Mouse (Mus musculus) stomach, embryonic 14.5 days (tissue): ENCODE data around the gene Ctxn1. TPM values are rescaled to one million over a fixed set of nuclear protein-coding genes. Genes with fewer than 3 reads are reported as not detected.
A peak's percentile ranks its signal among the peaks of the same experiment; 100 is the strongest.

Source experiments
- ATAC-seq: fragments of 200-750 bp; cut with Nextera tagmentation; 2 replicates; pipeline ENCODE4 v1.8.0; 2017; ENCODE audit warnings: low read depth, moderate TSS enrichment; ENCODE audit not compliant: insufficient number of reproducible peaks, insufficient read depth, low FRiP score
- H3K27ac ChIP-seq: fragments of 300-500 bp; sonication (generic); 2 replicates; pipeline ENCODE4 v1.5.1; 2014; ENCODE audit warnings: mild to moderate bottlenecking, low read length, moderate library complexity, mixed read lengths
- H3K27me3 ChIP-seq: fragments of 300-500 bp; sonication (generic); 2 replicates; pipeline ENCODE4 v1.6.1; 2014; ENCODE audit warnings: low read length, control low read depth, mixed read lengths; ENCODE audit not compliant: control insufficient read depth, insufficient read depth
- H3K36me3 ChIP-seq: fragments of 300-500 bp; sonication (generic); 2 replicates; pipeline ENCODE4 v1.6.1; 2014; ENCODE audit warnings: mild to moderate bottlenecking, control low read depth, low read length, moderate library complexity, mixed read lengths; ENCODE audit not compliant: control insufficient read depth, insufficient read depth
- H3K4me1 ChIP-seq: fragments of 300-500 bp; sonication (generic); 2 replicates; pipeline ENCODE4 v1.6.1; 2014; ENCODE audit warnings: low read length, control low read depth, mixed read lengths; ENCODE audit not compliant: control insufficient read depth, insufficient read depth
- H3K4me2 ChIP-seq: fragments of 300-500 bp; sonication (generic); replicated peaks from 2 replicates; pipeline ENCODE4 v1.6.1; 2014; ENCODE audit warnings: low read depth, low read length, control low read depth
- H3K4me3 ChIP-seq: fragments of 300-500 bp; sonication (generic); 2 replicates; pipeline ENCODE4 v1.5.1; 2014; ENCODE audit warnings: low read depth, low read length, control low read depth
- H3K9ac ChIP-seq: fragments of 300-500 bp; sonication (generic); replicated peaks from 2 replicates; pipeline ENCODE4 v1.6.1; 2014; ENCODE audit warnings: low read depth, mild to moderate bottlenecking, control low read depth, low read length, moderate library complexity, mixed read lengths
- H3K9me3 ChIP-seq: fragments of 300-500 bp; sonication (generic); 2 replicates; pipeline ENCODE4 v1.6.1; 2016; ENCODE audit warnings: low read depth, low read length, control low read depth; ENCODE audit not compliant: control insufficient read depth
- WGBS: fragments of 180-500 bp; shearing (Covaris S2); extraction: QIAGEN DNeasy Blood & Tissue Kit; methylation state at CpG from one replicate; pipeline ENCODE4 v1.1.7; 2014; 5-methylcytosine and 5-hydroxymethylcytosine counted together
- polyA plus RNA-seq: library from polyadenylated mRNA; unstranded; fragments of >200 nt; fragmentation: Nextera tagmentation; extraction: Ambion mirVana; gene quantifications from 2 replicates; pipeline ENCODE4 v1.2.1, GENCODE M21; 2014

Gene Ctxn1
- polyA plus RNA-seq, 1 experiment from 2014 or later = 87.4 TPM

- H3K9ac ChIP-seq = no peak overlapping the region
- peak; percentile 39; the same call in 1 of the 2 replicates for ATAC-seq
- no peak overlapping the region for H3K4me2 ChIP-seq
- H3K9me3 ChIP-seq = no peaks in the 10 kb centered on the region
- H3K27me3 ChIP-seq = no peaks in the 10 kb centered on the region
- no peaks in the 10 kb centered on the region for H3K4me1 ChIP-seq
- peaks cover 78% of the 10 kb centered on the region for H3K36me3 ChIP-seq
- H3K27ac ChIP-seq = no peak overlapping the region
- H3K4me3 ChIP-seq = no peak overlapping the region
- WGBS = 79% methylated on average over 15 of the region's 15 CpGs
These were observed 8.6 kb upstream of the Ctxn1 start for GRCm38 (mm10) chr8:4267627-4268026.

DNA sequence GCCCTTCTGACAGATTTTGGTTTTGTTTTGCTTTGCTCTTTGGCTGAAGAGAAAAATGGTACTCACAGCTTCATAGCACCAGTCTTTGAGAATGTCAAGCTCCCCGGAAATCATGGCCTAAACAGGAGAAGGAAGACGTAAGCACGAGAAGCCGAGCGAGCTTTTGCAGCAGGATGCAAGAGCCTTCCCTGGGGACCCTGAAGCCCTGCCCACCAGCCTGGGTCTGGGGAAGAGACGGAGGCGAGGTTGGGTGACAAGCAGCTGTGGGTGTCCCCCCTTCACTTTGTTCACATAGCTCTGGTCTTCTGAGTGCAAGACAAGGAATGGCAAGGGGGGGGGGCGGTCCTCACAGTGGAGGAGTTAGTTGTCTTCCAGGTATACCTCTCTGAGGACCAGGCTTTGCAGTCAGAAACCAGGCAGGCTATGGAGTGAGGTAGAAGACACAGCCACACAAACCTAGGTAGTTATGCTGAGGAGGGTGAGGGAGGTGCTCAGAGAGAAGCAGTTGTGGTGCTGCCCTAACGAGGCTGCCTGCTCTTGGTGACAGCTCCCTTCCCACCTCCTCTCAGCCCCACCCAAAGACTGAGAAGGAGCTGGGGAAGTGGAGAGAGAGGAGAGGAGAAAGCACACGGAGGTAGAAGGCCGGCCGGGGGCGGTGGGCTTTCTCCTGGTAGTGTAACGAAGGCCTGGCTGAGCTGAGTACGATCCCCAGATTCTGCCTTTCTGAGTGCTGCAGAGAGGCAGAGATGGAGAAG is 6.3 kb upstream of the Ctxn1 start:
- H3K9me3 ChIP-seq = no peaks in the 10 kb centered on the region
- 91% methylated on average over 15 of the region's 15 CpGs for WGBS
- no peaks in the 10 kb centered on the region for H3K4me1 ChIP-seq
- no peak overlapping the region for H3K4me2 ChIP-seq
- H3K9ac ChIP-seq = no peak overlapping the region
- no peak overlapping the region for H3K4me3 ChIP-seq
- no peak for ATAC-seq
- no peaks in the 10 kb centered on the region for H3K27me3 ChIP-seq
- no peak overlapping the region for H3K27ac ChIP-seq
- peaks cover 88% of the 10 kb centered on the region for H3K36me3 ChIP-seq

- no peak for ATAC-seq
- Histone ChIP-seq H3K36me3 (peaks cover 76% of the 10 kb centered on the region), H3K9ac (no peak overlapping the region), H3K27ac (no peak overlapping the region), H3K4me2 (no peak overlapping the region), H3K9me3 (no peaks in the 10 kb centered on the region), H3K4me1 (peaks cover 5% of the 10 kb centered on the region; the same call in 1 of the 2 replicates), H3K27me3 (no peaks in the 10 kb centered on the region), H3K4me3 (no peak overlapping the region)
- 82% methylated on average over 8 of the region's 8 CpGs for WGBS
These were observed 4.2 kb upstream of the Ctxn1 start for GRCm38 (mm10) chr8:4263105-4263791.

- Histone ChIP-seq H3K9ac (no peak overlapping the region), H3K9me3 (no peaks in the 10 kb centered on the region), H3K4me1 (peaks cover 10% of the 10 kb centered on the region; the same call in 1 of the 2 replicates), H3K4me2 (no peak overlapping the region), H3K36me3 (peaks cover 61% of the 10 kb centered on the region), H3K27ac (no peak overlapping the region; the same call in 1 of the 2 replicates), H3K27me3 (no peaks in the 10 kb centered on the region), H3K4me3 (peak overlapping the region; percentile 76)
- 73% methylated on average over 4 of the region's 4 CpGs for WGBS
- no peak for ATAC-seq
These were observed 714 bp upstream of the Ctxn1 start for GRCm38 (mm10) chr8:4259805-4260170.

DNA sequence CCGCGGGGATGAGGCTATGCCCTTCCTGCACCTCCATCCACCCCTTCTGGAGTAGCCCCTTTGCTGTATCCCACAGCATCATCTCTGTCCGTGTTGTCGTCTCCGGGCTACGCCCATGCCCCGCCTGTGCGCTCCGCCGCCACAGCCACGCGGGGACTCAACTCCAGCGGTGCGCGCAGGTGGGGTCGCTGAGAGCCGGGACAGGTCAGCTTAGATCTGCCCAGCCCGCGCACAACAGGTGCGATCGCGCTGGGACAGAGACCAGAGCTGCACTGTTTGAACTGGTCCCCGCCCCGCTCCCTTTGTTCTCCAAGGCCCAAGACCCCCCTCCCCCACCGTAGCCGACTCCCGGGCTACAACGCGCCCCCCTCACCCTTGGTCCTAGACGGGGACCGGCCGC is 396 bp downstream of the Ctxn1 start:
- no peaks in the 10 kb centered on the region for H3K9me3 ChIP-seq
- H3K4me1 ChIP-seq = peaks cover 18% of the 10 kb centered on the region; the same call in 1 of the 2 replicates
- H3K4me2 ChIP-seq = peak overlapping the region; percentile 76
- H3K9ac ChIP-seq = peak overlapping the region; percentile 73
- under 1% methylated on average over 31 of the region's 32 CpGs for WGBS
- H3K27ac ChIP-seq = peak overlapping the region; percentile 84
- peaks cover 55% of the 10 kb centered on the region for H3K36me3 ChIP-seq
- H3K27me3 ChIP-seq = no peaks in the 10 kb centered on the region
- peak overlapping the region; percentile 76 for H3K4me3 ChIP-seq
- peak; percentile 68 for ATAC-seq

- peak overlapping the region; percentile 84; the same call in 1 of the 2 replicates for H3K27ac ChIP-seq
- peak overlapping the region; percentile 76 for H3K4me3 ChIP-seq
- H3K36me3 ChIP-seq = peaks cover 50% of the 10 kb centered on the region
- no peaks in the 10 kb centered on the region for H3K9me3 ChIP-seq
- peaks cover 20% of the 10 kb centered on the region; the same call in 1 of the 2 replicates for H3K4me1 ChIP-seq
- H3K4me2 ChIP-seq = peak overlapping the region; percentile 76
- WGBS = 2% methylated on average over 35 of the region's 35 CpGs
- no peaks in the 10 kb centered on the region for H3K27me3 ChIP-seq
- peak; percentile 59; the same call in 1 of the 2 replicates for ATAC-seq
- peak overlapping the region; percentile 73 for H3K9ac ChIP-seq
These were observed 841 bp downstream of the Ctxn1 start for GRCm38 (mm10) chr8:4258233-4258632.

DNA sequence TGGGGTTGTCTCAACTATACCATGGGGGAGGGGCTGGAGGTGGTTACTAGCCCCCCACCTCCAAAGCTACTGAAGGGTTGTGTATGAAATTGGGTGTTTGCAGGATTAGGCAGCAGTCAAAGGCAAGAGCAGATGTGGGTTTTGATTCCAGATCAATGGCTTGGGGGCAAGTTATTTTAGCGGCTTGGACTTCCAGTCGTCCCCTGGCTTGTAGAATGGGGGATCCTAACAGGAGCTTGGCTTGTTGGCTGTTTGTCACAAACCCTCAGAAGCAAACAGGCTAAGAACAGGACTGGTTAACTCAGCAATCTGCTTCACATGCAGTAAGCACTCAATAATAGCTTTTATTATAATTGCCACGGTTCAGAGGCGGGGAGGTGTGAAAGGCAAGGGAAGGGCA is 1.7 kb downstream of the Ctxn1 start:
- Histone ChIP-seq H3K27ac (no peak overlapping the region), H3K27me3 (no peaks in the 10 kb centered on the region), H3K36me3 (peaks cover 42% of the 10 kb centered on the region), H3K4me2 (peak overlapping the region; percentile 76), H3K4me3 (peak overlapping the region; percentile 76; the same call in 1 of the 2 replicates), H3K9me3 (no peaks in the 10 kb centered on the region), H3K4me1 (peaks cover 22% of the 10 kb centered on the region; the same call in 1 of the 2 replicates), H3K9ac (no peak overlapping the region)
- no peak for ATAC-seq
- WGBS = 78% methylated on average over 4 of the region's 4 CpGs

- peaks cover 38% of the 10 kb centered on the region for H3K36me3 ChIP-seq
- no peak for ATAC-seq
- WGBS = 64% methylated on average over 4 of the region's 4 CpGs
- no peaks in the 10 kb centered on the region for H3K9me3 ChIP-seq
- H3K4me1 ChIP-seq = peaks cover 24% of the 10 kb centered on the region; the same call in 1 of the 2 replicates
- H3K9ac ChIP-seq = no peak overlapping the region
- H3K27me3 ChIP-seq = no peaks in the 10 kb centered on the region
- peak overlapping the region; percentile 72; the same call in 1 of the 2 replicates for H3K27ac ChIP-seq
- peak overlapping the region; percentile 76; the same call in 1 of the 2 replicates for H3K4me2 ChIP-seq
- H3K4me3 ChIP-seq = no peak overlapping the region
These were observed 2.2 kb downstream of the Ctxn1 start for GRCm38 (mm10) chr8:4256911-4257310.
